Comparison of ENCODE assay signal across 8 mouse cellular contexts in the genomic region with DNA sequence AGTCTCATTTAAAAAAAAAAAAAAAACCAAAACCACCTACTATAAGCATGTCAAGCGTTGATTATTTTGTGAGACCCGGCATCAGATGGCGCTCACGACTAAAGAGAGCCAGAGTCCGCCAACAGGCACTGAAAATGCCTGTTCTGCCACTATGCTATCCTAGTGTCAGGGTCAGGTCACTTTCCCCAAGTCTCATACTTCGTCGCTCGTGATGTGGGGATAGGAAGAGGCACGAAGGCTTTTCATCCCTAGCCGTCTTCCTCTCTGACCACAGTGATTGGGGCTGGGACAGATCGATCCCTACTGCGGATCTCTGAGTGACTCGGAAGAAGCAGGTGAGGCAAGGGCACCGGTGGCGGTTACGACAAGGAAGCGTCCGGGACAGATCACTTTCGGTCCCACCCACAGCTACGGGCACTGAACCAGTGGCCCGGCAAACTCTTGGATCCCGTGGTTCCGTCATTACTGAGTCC. TPM values are rescaled to one million over a fixed set of nuclear protein-coding genes. Genes with fewer than 3 reads are reported as not detected.
DNase-seq lines count a peak whose midpoint lies in the region; ATAC-seq and TF ChIP-seq lines count a peak whose summit lies in the region.

No protein-coding gene starts in this region.

- H3K36me3 ChIP-seq in forebrain, postnatal 0 days (ENCODE audit: insufficient read depth): 0 out of 2 replicates have a peak, but pooled peaks cover 5% of the 10 kb centered on the region
- H3K36me3 ChIP-seq in hindbrain, embryonic 15.5 days: no peaks in the 10 kb centered on the region

- peak overlapping the region; percentile 98 for H3K27ac ChIP-seq in forebrain, postnatal 0 days (ENCODE audit: low read depth, low read length)
- H3K27ac ChIP-seq in hindbrain, embryonic 15.5 days (replicated peaks): peak overlapping the region; percentile 99

- in situ Hi-C loops in Patski (cut with MboI; ENCODE audit: low pct_unique_long_range_greater_than_20kb): loop anchor here (5.0 kb wide), 1 partner anchor 164 kb away; no protein-coding TSS in a partner anchor

- H3K9ac ChIP-seq in forebrain, postnatal 0 days: peak overlapping the region; percentile 94
- H3K9ac ChIP-seq in hindbrain, embryonic 15.5 days: peak overlapping the region; percentile 74

- H3K27me3 ChIP-seq in Patski: no peaks in the 10 kb centered on the region
- no peaks in the 10 kb centered on the region for H3K27me3 ChIP-seq in forebrain, postnatal 0 days (ENCODE audit: insufficient read depth, low read length)
- H3K27me3 ChIP-seq in hindbrain, embryonic 15.5 days: no peaks in the 10 kb centered on the region

- H3K4me2 ChIP-seq in forebrain, postnatal 0 days (ENCODE audit: low read depth): peak overlapping the region; percentile 96
- H3K4me2 ChIP-seq in hindbrain, embryonic 15.5 days: peak overlapping the region; percentile 95

- ATAC-seq in Patski: peak; percentile 33
- peak; percentile 49 for ATAC-seq in forebrain, postnatal 0 days
- peak; percentile 77 for ATAC-seq in hindbrain, embryonic 15.5 days (ENCODE audit: low FRiP score, low read depth)

- CTCF ChIA-PET in Patski (lab: Charles Lee): interaction anchor here (1.0 to 9.3 kb wide), 12 partner anchors 9 to 170 kb away, joined by 3 to 63 read pairs (median 4); no protein-coding TSS in a partner anchor

- TF ChIP-seq CTCF in Patski (IDR thresholded peaks at IDR 0.05): peak; percentile 80
- peak; percentile 74 for TF ChIP-seq CTCF in forebrain, postnatal 0 days (IDR thresholded peaks at IDR 0.05; ENCODE audit: low read depth)

- peaks cover 17% of the 10 kb centered on the region for H3K4me1 ChIP-seq in forebrain, postnatal 0 days (ENCODE audit: insufficient read depth)
- H3K4me1 ChIP-seq in hindbrain, embryonic 15.5 days (replicated peaks): peaks cover 29% of the 10 kb centered on the region

- peak overlapping the region; percentile 95 for H3K4me3 ChIP-seq in forebrain, postnatal 0 days (ENCODE audit: low read depth, low read length)
- H3K4me3 ChIP-seq in hindbrain, embryonic 15.5 days: peak overlapping the region; percentile 83

- no peaks in the 10 kb centered on the region for H3K9me3 ChIP-seq in forebrain, postnatal 0 days (ENCODE audit: low read length)
- no peaks in the 10 kb centered on the region for H3K9me3 ChIP-seq in hindbrain, embryonic 15.5 days

- no peak for DNase-seq in Patski (ENCODE audit: low read depth, low spot score)
- DNase-seq in cerebellum, adult 11-12 months: peak; percentile 81
- peak; percentile 81 for DNase-seq in forebrain, postnatal 0 days
- peak; percentile 50 for DNase-seq in left cerebral cortex, adult 11 months (ENCODE audit: low spot score)
- DNase-seq in lung, postnatal 25 days (ENCODE audit: low spot score): peak; percentile 84
- peak; percentile 80 for DNase-seq in retina, embryonic 14.5 days (ENCODE audit: low spot score)
- DNase-seq in urinary bladder, postnatal 36 days (ENCODE audit: low spot score in 2 of 2): peak; percentile 75

- POLR2A ChIA-PET in Patski (lab: Charles Lee): interaction anchor here (0.7 to 3.4 kb wide), 6 partner anchors 9 to 170 kb away, joined by 4 to 32 read pairs (median 8); no protein-coding TSS in a partner anchor

- WGBS in forebrain, postnatal 0 days: 1% methylated on average over 23 of the region's 23 CpGs
- WGBS in hindbrain, embryonic 15.5 days: under 1% methylated on average over 23 of the region's 23 CpGs

RNA-seq across cellular contexts. Expression of a gene that starts 0.7 kb away (rescaled TPM):
- polyA plus RNA-seq in Patski (2021): 433 TPM
- 23.1 and 32.3 TPM in 2 replicates for total RNA-seq in forebrain, postnatal 0 days (2014; rRNA removed)
- 40.5 and 48.8 TPM in 2 replicates for polyA plus RNA-seq in forebrain, postnatal 0 days (2015; fragmentation: Nextera tagmentation; extraction: Ambion mirVana)
- 53.4 and 55.4 TPM in 2 replicates for polyA plus RNA-seq in hindbrain, embryonic 15.5 days (2015; fragmentation: Nextera tagmentation; extraction: Ambion mirVana)

RNA-seq across cellular contexts. Expression of a gene that starts 28.3 kb away (rescaled TPM):
- 6.4 TPM for polyA plus RNA-seq in Patski (2021)
- 0.81 and 1.9 TPM in 2 replicates for total RNA-seq in forebrain, postnatal 0 days (2014; rRNA removed)
- polyA plus RNA-seq in forebrain, postnatal 0 days (2015; fragmentation: Nextera tagmentation; extraction: Ambion mirVana): 4.7 and 8.7 TPM in 2 replicates
- polyA plus RNA-seq in hindbrain, embryonic 15.5 days (2015; fragmentation: Nextera tagmentation; extraction: Ambion mirVana): 3.7 and 4.5 TPM in 2 replicates

RNA-seq across cellular contexts. Expression of a gene that starts 28.4 kb away (rescaled TPM):
- polyA plus RNA-seq in Patski (2021): 43.7 TPM
- total RNA-seq in forebrain, postnatal 0 days (2014; rRNA removed): 27.7 and 42.9 TPM in 2 replicates
- 37.1 and 43.9 TPM in 2 replicates for polyA plus RNA-seq in forebrain, postnatal 0 days (2015; fragmentation: Nextera tagmentation; extraction: Ambion mirVana)
- 45.6 and 48.3 TPM in 2 replicates for polyA plus RNA-seq in hindbrain, embryonic 15.5 days (2015; fragmentation: Nextera tagmentation; extraction: Ambion mirVana)

RNA-seq across cellular contexts. Expression of a gene that starts 42.4 kb away (rescaled TPM):
- 16.6 TPM for polyA plus RNA-seq in Patski (2021)
- total RNA-seq in forebrain, postnatal 0 days (2014; rRNA removed): 37.2 and 40.0 TPM in 2 replicates
- 29.8 and 32.1 TPM in 2 replicates for polyA plus RNA-seq in forebrain, postnatal 0 days (2015; fragmentation: Nextera tagmentation; extraction: Ambion mirVana)
- 24.6 and 29.1 TPM in 2 replicates for polyA plus RNA-seq in hindbrain, embryonic 15.5 days (2015; fragmentation: Nextera tagmentation; extraction: Ambion mirVana)
